Mouse (Mus musculus) megakaryocyte, embryonic 14.5 days (primary cell): Measurements from ENCODE around the gene Zbtb46.

ENCODE experiments used
- FLI1 ChIP-seq: IDR thresholded peaks from 2 replicates; pipeline ENCODE4 v1.6.1; 2012; ENCODE audit warnings: low read length, inconsistent platforms, mixed read lengths
- GATA1 ChIP-seq: IDR thresholded peaks from 3 replicates; pipeline ENCODE4 v1.6.1; 2012; ENCODE audit warnings: mixed read lengths, low read length, inconsistent platforms, borderline replicate concordance

GRCm38 (mm10) chr2:181496281-181496680 lies 37.1 kb upstream of the Zbtb46 start:
- TF ChIP-seq GATA1 (no peak), FLI1 (no peak)
